16 mouse cellular contexts compared by ENCODE assay signal in the genomic region with DNA sequence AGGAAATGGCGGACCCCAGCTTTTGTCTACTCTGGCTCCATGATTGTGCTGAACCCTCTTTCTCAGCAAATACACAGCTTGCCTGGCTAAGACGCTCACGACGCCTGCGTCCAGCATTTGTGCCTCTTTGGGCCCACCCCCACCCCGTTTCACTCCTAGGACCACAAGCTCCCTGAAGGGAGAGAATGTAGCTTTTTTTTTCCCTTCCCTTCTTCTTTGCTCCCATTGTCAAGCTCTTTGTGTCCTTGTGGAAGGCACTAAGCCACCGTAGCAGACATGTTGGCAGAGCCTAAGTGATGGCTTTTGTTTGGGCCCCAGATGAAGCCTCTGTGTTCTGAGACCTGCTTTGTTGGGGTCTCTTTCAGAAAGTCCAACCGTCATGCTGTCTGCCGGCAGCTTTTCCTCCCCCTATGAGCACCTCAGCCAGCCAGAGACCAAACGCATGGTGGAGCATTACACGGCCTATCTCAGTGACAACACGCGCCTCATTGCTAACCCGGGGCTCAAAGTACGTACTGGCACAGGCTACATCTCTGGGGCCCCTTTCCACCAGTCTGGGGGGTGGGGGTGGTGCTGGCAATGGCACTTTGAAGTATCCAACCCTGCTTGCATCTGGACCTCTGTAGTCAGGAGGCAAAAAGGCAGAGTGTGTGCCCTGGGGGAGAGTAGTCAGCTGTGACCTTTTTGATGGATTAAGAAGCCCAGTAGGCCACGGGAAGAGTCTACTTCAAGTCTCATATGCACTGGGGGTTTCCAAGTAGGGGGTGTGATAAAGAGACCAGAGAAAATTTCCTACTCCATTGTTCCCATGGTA. TPM values are rescaled to one million over a fixed set of nuclear protein-coding genes. Genes with fewer than 3 reads are reported as not detected.
DNase-seq lines count a peak whose midpoint lies in the region; ATAC-seq and TF ChIP-seq lines count a peak whose summit lies in the region.
"Had no signal": no experiment of that assay in that cellular context is flagged by ENCODE, and none has a peak within 500 bp of the region (broad histone marks: within the 10 kb centered on the region; RNA-seq: fewer than 3 reads in every experiment).

No protein-coding gene starts in this region.

- H3K9me3 ChIP-seq in embryonic facial prominence, embryonic 13.5 days: no peaks in the 10 kb centered on the region
- H3K9me3 ChIP-seq in hindbrain, embryonic 14.5 days (ENCODE audit: control insufficient read depth, low read length): no peaks in the 10 kb centered on the region
- no peaks in the 10 kb centered on the region for H3K9me3 ChIP-seq in neural tube, embryonic 11.5 days (ENCODE audit: control insufficient read depth, low read length)
- no peaks in the 10 kb centered on the region for H3K9me3 ChIP-seq in stomach, postnatal 0 days (ENCODE audit: control insufficient read depth, low read length)
- H3K9me3 ChIP-seq: embryonic facial prominence, embryonic 15.5 days; heart, embryonic 12.5 days; liver, embryonic 12.5 days had no signal

- H3K4me1 ChIP-seq in embryonic facial prominence, embryonic 13.5 days: peaks cover 11% of the 10 kb centered on the region
- peaks cover 10% of the 10 kb centered on the region; the same call in 1 of the 2 replicates for H3K4me1 ChIP-seq in hindbrain, embryonic 14.5 days (replicated peaks; ENCODE audit: control insufficient read depth, insufficient read depth, low read length)
- no peaks in the 10 kb centered on the region for H3K4me1 ChIP-seq in neural tube, embryonic 11.5 days (ENCODE audit: control insufficient read depth, insufficient read depth, low read length)
- H3K4me1 ChIP-seq in stomach, postnatal 0 days (replicated peaks; ENCODE audit: control insufficient read depth, insufficient read depth): no peaks in the 10 kb centered on the region
- H3K4me1 ChIP-seq: heart, embryonic 12.5 days; liver, embryonic 12.5 days had no signal

- peak; percentile 6 for DNase-seq in cerebellum, adult 8-10 months
- peak; percentile 60 for DNase-seq in hindbrain, embryonic 14.5 days (ENCODE audit: low spot score)
- peak; percentile 81 for DNase-seq in neural tube, embryonic 11.5 days (ENCODE audit: low spot score)
- DNase-seq in stomach, postnatal 0 days (ENCODE audit: low spot score): no peak
- DNase-seq in adrenal gland, adult 18-20 months (ENCODE audit: low spot score in 2 of 2): no peak
- no peak for DNase-seq in lung, postnatal 10 days
- DNase-seq: gastrocnemius, adult 2 months; thymus, postnatal 14 days had no signal

- ATAC-seq in cerebellum, adult (ENCODE audit: insufficient number of reproducible peaks, low FRiP score, low TSS enrichment): no peak
- no peak for ATAC-seq in embryonic facial prominence, embryonic 13.5 days (ENCODE audit: insufficient number of reproducible peaks, insufficient read depth, low FRiP score, low TSS enrichment, low read depth)
- ATAC-seq in hindbrain, embryonic 14.5 days (ENCODE audit: low FRiP score): peak; percentile 92
- peak; percentile 91 for ATAC-seq in neural tube, embryonic 11.5 days (ENCODE audit: insufficient read depth, low FRiP score, low TSS enrichment)
- no peak for ATAC-seq in stomach, postnatal 0 days (ENCODE audit: low FRiP score, low TSS enrichment)
- ATAC-seq: liver, embryonic 12.5 days had no signal

- 50% methylated on average over 16 of the region's 16 CpGs for WGBS in embryonic facial prominence, embryonic 13.5 days
- 11% methylated on average over 16 of the region's 16 CpGs for WGBS in hindbrain, embryonic 14.5 days
- 45% methylated on average over 16 of the region's 16 CpGs for WGBS in neural tube, embryonic 11.5 days
- 85% methylated on average over 16 of the region's 16 CpGs for WGBS in stomach, postnatal 0 days

- H3K4me2 ChIP-seq in embryonic facial prominence, embryonic 13.5 days: no peak overlapping the region
- no peak overlapping the region for H3K4me2 ChIP-seq in hindbrain, embryonic 14.5 days (replicated peaks)
- no peak overlapping the region for H3K4me2 ChIP-seq in neural tube, embryonic 11.5 days (ENCODE audit: low read depth)
- no peak overlapping the region for H3K4me2 ChIP-seq in stomach, postnatal 0 days (replicated peaks; ENCODE audit: low read depth)
- H3K4me2 ChIP-seq: embryonic facial prominence, embryonic 15.5 days; heart, embryonic 12.5 days; liver, embryonic 12.5 days had no signal

- peak overlapping the region; percentile 33; the same call in 1 of the 2 replicates for H3K27ac ChIP-seq in embryonic facial prominence, embryonic 13.5 days
- H3K27ac ChIP-seq in hindbrain, embryonic 14.5 days: peak overlapping the region; percentile 64
- H3K27ac ChIP-seq in neural tube, embryonic 11.5 days (ENCODE audit: low read depth, low read length): peak overlapping the region; percentile 84
- H3K27ac ChIP-seq in stomach, postnatal 0 days (replicated peaks): no peak overlapping the region
- H3K27ac ChIP-seq: embryonic facial prominence, embryonic 15.5 days; gastrocnemius, adult 2 months; liver, embryonic 12.5 days; macrophage had no signal

- no peak for TF ChIP-seq EP300 in stomach, postnatal 0 days (optimal IDR thresholded peaks at IDR 0.05)

- H3K9ac ChIP-seq in embryonic facial prominence, embryonic 13.5 days: no peak overlapping the region
- H3K9ac ChIP-seq in hindbrain, embryonic 14.5 days: no peak overlapping the region
- H3K9ac ChIP-seq in neural tube, embryonic 11.5 days (ENCODE audit: low read length): 0 out of 2 replicates have a peak overlapping the region, but pooled peaks have one; percentile 5
- H3K9ac ChIP-seq in stomach, postnatal 0 days (ENCODE audit: low read length): no peak overlapping the region
- H3K9ac ChIP-seq: embryonic facial prominence, embryonic 15.5 days; heart, embryonic 12.5 days; liver, embryonic 12.5 days had no signal

- H3K36me3 ChIP-seq in embryonic facial prominence, embryonic 13.5 days: peaks cover 88% of the 10 kb centered on the region
- H3K36me3 ChIP-seq in hindbrain, embryonic 14.5 days (replicated peaks; ENCODE audit: control insufficient read depth, insufficient read depth): peaks cover 27% of the 10 kb centered on the region
- H3K36me3 ChIP-seq in neural tube, embryonic 11.5 days (ENCODE audit: control insufficient read depth, insufficient read depth, low read length): peaks cover 5% of the 10 kb centered on the region
- peaks cover 8% of the 10 kb centered on the region for H3K36me3 ChIP-seq in stomach, postnatal 0 days (ENCODE audit: control insufficient read depth, insufficient read depth, low read length)
- H3K36me3 ChIP-seq: liver, embryonic 12.5 days had no signal

- H3K4me3 ChIP-seq in embryonic facial prominence, embryonic 13.5 days: no peak overlapping the region
- H3K4me3 ChIP-seq in hindbrain, embryonic 14.5 days (replicated peaks; ENCODE audit: low read length): no peak overlapping the region
- H3K4me3 ChIP-seq in neural tube, embryonic 11.5 days (ENCODE audit: low read depth, low read length): no peak overlapping the region
- H3K4me3 ChIP-seq in stomach, postnatal 0 days (ENCODE audit: low read depth, low read length): no peak overlapping the region
- H3K4me3 ChIP-seq: embryonic facial prominence, embryonic 15.5 days; gastrocnemius, adult 2 months; heart, embryonic 12.5 days; liver, embryonic 12.5 days had no signal

- no peak for TF ChIP-seq CTCF in stomach, postnatal 0 days (IDR thresholded peaks at IDR 0.05; ENCODE audit: low read depth)

- H3K27me3 ChIP-seq in embryonic facial prominence, embryonic 13.5 days: no peaks in the 10 kb centered on the region
- no peaks in the 10 kb centered on the region for H3K27me3 ChIP-seq in hindbrain, embryonic 14.5 days (ENCODE audit: control insufficient read depth, insufficient read depth, low read length)
- no peaks in the 10 kb centered on the region for H3K27me3 ChIP-seq in neural tube, embryonic 11.5 days (ENCODE audit: control insufficient read depth, insufficient read depth, low read length)
- no peaks in the 10 kb centered on the region for H3K27me3 ChIP-seq in stomach, postnatal 0 days (ENCODE audit: control insufficient read depth, insufficient read depth, low read length)
- H3K27me3 ChIP-seq: embryonic facial prominence, embryonic 15.5 days; heart, embryonic 12.5 days; liver, embryonic 12.5 days had no signal

RNA-seq across cellular contexts. Expression of a gene that starts 46.6 kb away (rescaled TPM):
- polyA plus RNA-seq in embryonic facial prominence, embryonic 13.5 days (2015; fragmentation: Nextera tagmentation; extraction: Ambion mirVana): not detected in 2 replicates
- polyA plus RNA-seq in hindbrain, embryonic 14.5 days (2014; fragmentation: Nextera tagmentation; extraction: Ambion mirVana): not detected in 2 replicates
- polyA plus RNA-seq in neural tube, embryonic 11.5 days (2014; fragmentation: Nextera tagmentation; extraction: Ambion mirVana): not detected in 2 replicates
- not detected in 2 replicates for polyA plus RNA-seq in stomach, postnatal 0 days (2015; fragmentation: Nextera tagmentation; extraction: Ambion mirVana)
- not detected for total RNA-seq in adrenal gland, adult 18-20 months (2021)
- total RNA-seq: gastrocnemius, adult 2 months; layer of hippocampus, postnatal 10 days had no signal
- polyA plus RNA-seq: embryonic facial prominence, embryonic 15.5 days; heart, embryonic 12.5 days; intestine, embryonic 14.5 days; liver, embryonic 12.5 days; macrophage had no signal

Comparison
In these comparisons a context has a peak if more than half of its experiments do, and no peak if none do; other contexts are left out.
1. DNase-seq: peak in cerebellum, adult 8-10 months (single experiment), hindbrain, embryonic 14.5 days (single experiment) and neural tube, embryonic 11.5 days (single experiment); none in stomach, postnatal 0 days (single experiment), adrenal gland, adult 18-20 months (0 of 2) and lung, postnatal 10 days (single experiment).
2. ATAC-seq: peak in hindbrain, embryonic 14.5 days (single experiment) and neural tube, embryonic 11.5 days (single experiment); none in cerebellum, adult (single experiment), embryonic facial prominence, embryonic 13.5 days (single experiment) and stomach, postnatal 0 days (single experiment).